Mouse (Mus musculus): Measurements from ENCODE around the gene Tmem218. TPM values are rescaled to one million over a fixed set of nuclear protein-coding genes. Genes with fewer than 3 reads are reported as not detected.
A peak's percentile ranks its signal among the peaks of the same experiment; 100 is the strongest.

Tmem218 gene
- total and polyA plus RNA-seq, 3 experiments: 3.4 to 4.7 TPM; not detected in 1

GRCm38 (mm10) chr9:37173376-37173775, 34.6 kb upstream of the Tmem218 start:
- Histone ChIP-seq H3K27me3 (ENCODE audit: control insufficient read depth in 1 of 2, insufficient read depth in 2 of 2, low read length in 2 of 2) (peaks cover 2 to 4% of the 10 kb centered on the region in 2 experiments), H3K27ac (ENCODE audit: control insufficient read depth, low read depth, low read length) (no peak overlapping the region), H3K79me2 (ENCODE audit: control insufficient read depth, insufficient read depth, low read length, poor library complexity) (no peaks in the 10 kb centered on the region), H3K9me3 (replicated peaks; ENCODE audit: insufficient read depth, low read length) (no peaks in the 10 kb centered on the region), H3K4me3 (ENCODE audit: control insufficient read depth in 1 of 2, insufficient read depth in 1 of 2, low read depth in 2 of 2, low read length in 2 of 2) (no peak overlapping the region), H3K4me1 (ENCODE audit: control insufficient read depth in 1 of 2, insufficient read depth in 2 of 2, low read length in 2 of 2) (peaks cover 2 to 12% of the 10 kb centered on the region in 2 experiments), H3K9ac (ENCODE audit: control insufficient read depth, low read depth, low read length, poor library complexity, severe bottlenecking) (no peak overlapping the region), H3K36me3 (ENCODE audit: control insufficient read depth in 1 of 2, insufficient read depth in 2 of 2, low read length in 2 of 2) (peaks cover 0 to 3% of the 10 kb centered on the region in 2 experiments; a peak in 2 of 4 replicates)
- DNase-seq (ENCODE audit: low read depth, low spot score): no peak
- TF ChIP-seq GATA1 (IDR thresholded peaks at IDR 0.05; ENCODE audit: low read depth, low read length): no peak
- TF ChIP-seq ZKSCAN1 (IDR thresholded peaks at IDR 0.05; ENCODE audit: low read depth, low read length): no peak

- Histone ChIP-seq H3K4me3 (ENCODE audit: control insufficient read depth in 1 of 2, insufficient read depth in 1 of 2, low read depth in 2 of 2, low read length in 2 of 2) (no peak overlapping the region), H3K4me1 (ENCODE audit: control insufficient read depth in 1 of 2, insufficient read depth in 2 of 2, low read length in 2 of 2) (peaks cover 2 to 12% of the 10 kb centered on the region in 2 experiments), H3K9me3 (replicated peaks; ENCODE audit: insufficient read depth, low read length) (no peaks in the 10 kb centered on the region), H3K79me2 (ENCODE audit: control insufficient read depth, insufficient read depth, low read length, poor library complexity) (no peaks in the 10 kb centered on the region), H3K27me3 (ENCODE audit: control insufficient read depth in 1 of 2, insufficient read depth in 2 of 2, low read length in 2 of 2) (peaks cover 0 to 4% of the 10 kb centered on the region in 2 experiments; a peak in 3 of 4 replicates), H3K36me3 (ENCODE audit: control insufficient read depth in 1 of 2, insufficient read depth in 2 of 2, low read length in 2 of 2) (peaks cover 0 to 3% of the 10 kb centered on the region in 2 experiments; a peak in 2 of 4 replicates), H3K9ac (ENCODE audit: control insufficient read depth, low read depth, low read length, poor library complexity, severe bottlenecking) (no peak overlapping the region), H3K27ac (ENCODE audit: control insufficient read depth, low read depth, low read length) (no peak overlapping the region)
- peak; percentile 14 for DNase-seq (ENCODE audit: low read depth, low spot score)
- TF ChIP-seq POLR2AphosphoS5 (IDR thresholded peaks at IDR 0.05; ENCODE audit: borderline replicate concordance, low read depth, low read length) (no peak), CTCF (IDR thresholded peaks at IDR 0.05 in 2 of 3, conservative IDR thresholded peaks at IDR 0.05 in 1 of 3; ENCODE audit: control insufficient read depth in 1 of 3, insufficient read depth in 1 of 3, low read depth in 2 of 3, low read length in 3 of 3, poor library complexity in 1 of 3, severe bottlenecking in 1 of 3) (no peak), TAL1 (IDR thresholded peaks at IDR 0.05; ENCODE audit: low read length) (no peak), GATA1 (IDR thresholded peaks at IDR 0.05; ENCODE audit: low read depth, low read length) (0 out of 2 replicates have a peak, but pooled peaks have one; percentile 22), EP300 (IDR thresholded peaks at IDR 0.05; ENCODE audit: low read depth in 1 of 2, low read length in 2 of 2) (peak in 1 of 2 experiments; percentile 20; a peak in 1 of 4 replicates), SMC3 (IDR thresholded peaks at IDR 0.05; ENCODE audit: low read depth, low read length) (no peak), KAT2A (conservative IDR thresholded peaks at IDR 0.05; ENCODE audit: low read depth, low read length) (no peak), USF1 (IDR thresholded peaks at IDR 0.05; ENCODE audit: low read depth, low read length) (peak; percentile 29; the same call in 1 of the 2 replicates)
These were observed 32.0 kb upstream of the Tmem218 start for GRCm38 (mm10) chr9:37176002-37176401.

- peak; percentile 60 for DNase-seq (ENCODE audit: low read depth, low spot score)
- Histone ChIP-seq H3K4me1 (ENCODE audit: control insufficient read depth in 1 of 2, insufficient read depth in 2 of 2, low read length in 2 of 2) (peaks cover 2 to 12% of the 10 kb centered on the region in 2 experiments), H3K9me3 (replicated peaks; ENCODE audit: insufficient read depth, low read length) (no peaks in the 10 kb centered on the region), H3K36me3 (ENCODE audit: control insufficient read depth in 1 of 2, insufficient read depth in 2 of 2, low read length in 2 of 2) (peaks cover 0 to 3% of the 10 kb centered on the region in 2 experiments; a peak in 2 of 4 replicates), H3K4me3 (ENCODE audit: control insufficient read depth in 1 of 2, insufficient read depth in 1 of 2, low read depth in 2 of 2, low read length in 2 of 2) (no peak overlapping the region), H3K9ac (ENCODE audit: control insufficient read depth, low read depth, low read length, poor library complexity, severe bottlenecking) (no peak overlapping the region), H3K79me2 (ENCODE audit: control insufficient read depth, insufficient read depth, low read length, poor library complexity) (no peaks in the 10 kb centered on the region), H3K27ac (ENCODE audit: control insufficient read depth, low read depth, low read length) (no peak overlapping the region), H3K27me3 (ENCODE audit: control insufficient read depth in 1 of 2, insufficient read depth in 2 of 2, low read length in 2 of 2) (peaks cover 4% of the 10 kb centered on the region in 2 experiments; a peak in 3 of 4 replicates)
- TF ChIP-seq KAT2A (conservative IDR thresholded peaks at IDR 0.05; ENCODE audit: low read depth, low read length) (no peak), ZC3H11A (IDR thresholded peaks at IDR 0.05; ENCODE audit: low read depth, low read length) (peak; percentile 60), BHLHE40 (IDR thresholded peaks at IDR 0.05; ENCODE audit: borderline replicate concordance, low read depth, low read length) (no peak), MXI1 (IDR thresholded peaks at IDR 0.05; ENCODE audit: low read depth, low read length) (no peak), POLR2A (IDR thresholded peaks at IDR 0.05; ENCODE audit: control insufficient read depth in 1 of 2, insufficient read depth in 1 of 2, low read depth in 1 of 2, low read length in 2 of 2, poor library complexity in 1 of 2) (no peak), POLR2AphosphoS2 (IDR thresholded peaks at IDR 0.05; ENCODE audit: low read length) (no peak), TAL1 (IDR thresholded peaks at IDR 0.05; ENCODE audit: low read length) (no peak), GABPA (IDR thresholded peaks at IDR 0.05; ENCODE audit: low read depth, low read length) (no peak), POLR2AphosphoS5 (IDR thresholded peaks at IDR 0.05; ENCODE audit: borderline replicate concordance, low read depth, low read length) (no peak), MEF2A (IDR thresholded peaks at IDR 0.05; ENCODE audit: extremely low read depth, insufficient replicate concordance, low read depth, low read length, poor library complexity, severe bottlenecking) (no peak), ELF1 (IDR thresholded peaks at IDR 0.05; ENCODE audit: low read depth, low read length) (no peak), TBP (IDR thresholded peaks at IDR 0.05; ENCODE audit: low read depth, low read length) (no peak), MYB (IDR thresholded peaks at IDR 0.05; ENCODE audit: low read depth, low read length) (no peak), HCFC1 (IDR thresholded peaks at IDR 0.05; ENCODE audit: low read depth, low read length) (no peak), USF2 (IDR thresholded peaks at IDR 0.05; ENCODE audit: borderline replicate concordance in 1 of 2, insufficient read depth in 1 of 2, low read depth in 1 of 2, low read length in 2 of 2) (no peak), MAZ (IDR thresholded peaks at IDR 0.05; ENCODE audit: low read depth, low read length) (no peak), RAD21 (IDR thresholded peaks at IDR 0.05; ENCODE audit: low read depth, low read length) (peak; percentile 71), CHD2 (IDR thresholded peaks at IDR 0.05; ENCODE audit: low read length) (no peak), MAX (IDR thresholded peaks at IDR 0.05; ENCODE audit: low read length) (no peak)
These were observed 30.9 kb upstream of the Tmem218 start for GRCm38 (mm10) chr9:37177107-37177506.
